In genomic region chr1:33672514-33672913, GRCm38 (mm10) we compare ENCODE assay signal across 10 mouse cellular contexts. TPM values are rescaled to one million over a fixed set of nuclear protein-coding genes. Genes with fewer than 3 reads are reported as not detected.
DNase-seq lines count a peak whose midpoint lies in the region; ATAC-seq and TF ChIP-seq lines count a peak whose summit lies in the region.
"Had no signal": no experiment of that assay in that cellular context is flagged by ENCODE, and none has a peak within 500 bp of the region (broad histone marks: within the 10 kb centered on the region; RNA-seq: fewer than 3 reads in every experiment).

No protein-coding gene starts in this region.

- no peaks in the 10 kb centered on the region for H3K36me3 ChIP-seq in midbrain, postnatal 0 days (ENCODE audit: insufficient read depth, low read length)
- H3K36me3 ChIP-seq: midbrain, embryonic 12.5 days had no signal

- H3K4me2 ChIP-seq in midbrain, postnatal 0 days (ENCODE audit: low read depth, low read length, poor library complexity, severe bottlenecking): no peak overlapping the region
- H3K4me2 ChIP-seq: heart, embryonic 13.5 days; midbrain, embryonic 12.5 days had no signal

- DNase-seq in CD4-positive, CD25-positive, alpha-beta regulatory T cell, adult 2 months (ENCODE audit: low read depth, low spot score): peak; percentile 67
- peak; percentile 37 to 43 for DNase-seq in left cerebral cortex, adult 18-20 months (ENCODE audit: low spot score in 2 of 2)
- no peak for DNase-seq in left cerebral cortex, adult 11 months (ENCODE audit: low spot score)
- DNase-seq in cerebellum, adult 8-10 months: peak; percentile 30
- peak; percentile 36 to 70 for DNase-seq in kidney, postnatal 36 days
- peak; percentile 78 for DNase-seq in midbrain, postnatal 0 days (ENCODE audit: low spot score)
- no peak for DNase-seq in spleen, adult 18-20 months

- H3K9me3 ChIP-seq in midbrain, postnatal 0 days (ENCODE audit: low read length): no peaks in the 10 kb centered on the region
- H3K9me3 ChIP-seq: heart, embryonic 13.5 days; midbrain, embryonic 12.5 days had no signal

- ATAC-seq in CD4-positive, CD25-positive, alpha-beta regulatory T cell, adult 4 months: no peak
- ATAC-seq in midbrain, postnatal 0 days (ENCODE audit: low FRiP score): no peak

- TF ChIP-seq CTCF in midbrain, postnatal 0 days (IDR thresholded peaks at IDR 0.05): peak; percentile 79

- no peak overlapping the region for H3K4me3 ChIP-seq in midbrain, postnatal 0 days (ENCODE audit: low read depth, low read length)
- H3K4me3 ChIP-seq: heart, embryonic 13.5 days; midbrain, embryonic 12.5 days had no signal

- H3K27ac ChIP-seq in midbrain, postnatal 0 days (ENCODE audit: low read depth, low read length): no peak overlapping the region
- H3K27ac ChIP-seq: heart, embryonic 13.5 days; midbrain, embryonic 12.5 days had no signal

- no peak overlapping the region for H3K9ac ChIP-seq in midbrain, postnatal 0 days (replicated peaks; ENCODE audit: low read length, poor library complexity, severe bottlenecking)
- H3K9ac ChIP-seq: heart, embryonic 13.5 days; midbrain, embryonic 12.5 days had no signal

- 24% methylated on average over 3 of the region's 3 CpGs for WGBS in midbrain, postnatal 0 days

- no peaks in the 10 kb centered on the region for H3K27me3 ChIP-seq in midbrain, postnatal 0 days (ENCODE audit: insufficient read depth, low read length)
- H3K27me3 ChIP-seq: heart, embryonic 13.5 days; midbrain, embryonic 12.5 days had no signal

- 0 out of 2 replicates have a peak, but pooled peaks cover 2% of the 10 kb centered on the region for H3K4me1 ChIP-seq in midbrain, postnatal 0 days (ENCODE audit: insufficient read depth, low read length)

RNA-seq across cellular contexts. Expression of gene Prim2, which starts 2.9 kb away (rescaled TPM):
- 10 to 100 TPM; 19.8 to 23.3 TPM for polyA plus RNA-seq in CD4-positive, CD25-positive, alpha-beta regulatory T cell, adult 4 months (2017; shearing (Covaris generic))
- 1 to 10 TPM; 6.7 to 6.9 TPM for total RNA-seq in left cerebral cortex, adult 18-20 months (2021)
- total RNA-seq in midbrain, postnatal 0 days (2014; rRNA removed): 18.7 and 21.5 TPM in 2 replicates
- polyA plus RNA-seq in midbrain, postnatal 0 days (2015; fragmentation: Nextera tagmentation; extraction: Ambion mirVana): 12.6 and 13.2 TPM in 2 replicates

RNA-seq across cellular contexts. Expression of gene Rab23, which starts 47.2 kb away (rescaled TPM):
- polyA plus RNA-seq in CD4-positive, CD25-positive, alpha-beta regulatory T cell, adult 4 months (2017; shearing (Covaris generic)): 1 to 10 TPM; 8.0 to 9.7 TPM
- 10 to 100 TPM; 26.8 to 31.2 TPM for total RNA-seq in left cerebral cortex, adult 18-20 months (2021)
- 9.3 and 13.2 TPM in 2 replicates for total RNA-seq in midbrain, postnatal 0 days (2014; rRNA removed)
- 25.0 and 29.8 TPM in 2 replicates for polyA plus RNA-seq in midbrain, postnatal 0 days (2015; fragmentation: Nextera tagmentation; extraction: Ambion mirVana)

Comparison
In these comparisons a context has a peak if more than half of its experiments do, and no peak if none do; other contexts are left out.
1. DNase-seq: peak in CD4-positive, CD25-positive, alpha-beta regulatory T cell, adult 2 months (single experiment), left cerebral cortex, adult 18-20 months (2 of 2), cerebellum, adult 8-10 months (single experiment), kidney, postnatal 36 days (2 of 2) and midbrain, postnatal 0 days (single experiment); none in left cerebral cortex, adult 11 months (single experiment) and spleen, adult 18-20 months (0 of 2).